Mouse (Mus musculus) liver, adult 2 months (tissue): ENCODE results near the gene Cry2. TPM values are rescaled to one million over a fixed set of nuclear protein-coding genes. Genes with fewer than 3 reads are reported as not detected.
A peak's percentile ranks its signal among the peaks of the same experiment; 100 is the strongest.

Source experiments
- DNase-seq: peaks from one replicate; pipeline ENCODE4 v3.0.0-alpha.2; 2011; ENCODE audit warnings: low read depth, low spot score; ENCODE audit errors: extremely low read depth
- H3K27ac ChIP-seq: fragments of 200-500 bp; replicated peaks from 2 replicates; pipeline ENCODE4 v1.5.1; 2012; ENCODE audit warnings: low read depth, mild to moderate bottlenecking, control low read depth, inconsistent platforms, low read length; ENCODE audit not compliant: insufficient read depth
- H3K27me3 ChIP-seq: fragments of 200-500 bp; 2 replicates; pipeline ENCODE4 v1.6.1; 2012; ENCODE audit warnings: mild to moderate bottlenecking, moderate library complexity, low read length, inconsistent platforms; ENCODE audit not compliant: control insufficient read depth, insufficient read depth
- H3K36me3 ChIP-seq: fragments of 200-500 bp; 2 replicates; pipeline ENCODE4 v1.6.1; 2012; ENCODE audit warnings: low read length, inconsistent platforms; ENCODE audit not compliant: control insufficient read depth, insufficient read depth
- H3K4me1 ChIP-seq: fragments of 200-500 bp; 2 replicates; pipeline ENCODE4 v1.6.1; 2011; ENCODE audit warnings: low read length; ENCODE audit not compliant: control insufficient read depth, insufficient read depth
- H3K4me3 ChIP-seq: fragments of 200-500 bp; 2 replicates; pipeline ENCODE4 v1.5.1; 2011; ENCODE audit warnings: low read depth, mild to moderate bottlenecking, control low read depth, low read length, moderate library complexity; ENCODE audit not compliant: insufficient read depth
- H3K79me2 ChIP-seq: fragments of 200-500 bp; 2 replicates; pipeline ENCODE4 v1.6.1; 2012; ENCODE audit warnings: inconsistent platforms, mild to moderate bottlenecking, low read length, moderate library complexity; ENCODE audit not compliant: control insufficient read depth, insufficient read depth
- H3K9ac ChIP-seq: fragments of 200-500 bp; 2 replicates; pipeline ENCODE4 v1.6.1; 2012; ENCODE audit warnings: low read depth, mild to moderate bottlenecking, control low read depth, inconsistent platforms, low read length
- CTCF ChIP-seq: fragments of 200-500 bp; IDR thresholded peaks from 2 replicates; pipeline ENCODE4 v1.5.1; 2011; ENCODE audit warnings: low read depth, low read length, control low read depth
- POLR2A ChIP-seq: fragments of 200-500 bp; IDR thresholded peaks from 2 replicates; pipeline ENCODE4 v1.6.1; 2011; ENCODE audit warnings: low read length, control low read depth; ENCODE audit not compliant: insufficient read depth; ENCODE audit errors: extremely low read depth
- WGBS: fragments of 180-500 bp; shearing (Covaris S2); methylation state at CpG from one replicate; pipeline ENCODE4 v1.1.7; 2018; 5-methylcytosine and 5-hydroxymethylcytosine counted together
- polyA plus RNA-seq: library from polyadenylated mRNA; depleted of rRNA; stranded (reverse); fragments of >200 nt; gene quantifications from 2 replicates; pipeline ENCODE4 v1.2.3, GENCODE M21; 2012
- total RNA-seq: library from RNA; depleted of rRNA; stranded (reverse); fragments of >200 nt; gene quantifications from 2 replicates; pipeline ENCODE4 v1.2.3, GENCODE M21; 2014

Cry2 gene
- total and polyA plus RNA-seq, 2 experiments, result 17.1 to 20.5 TPM

GRCm38 (mm10) chr2:92375788-92376187 is 58.1 kb downstream of the Cry2 start:
- Histone ChIP-seq H3K9ac (peak overlapping the region; percentile 87), H3K27ac (peak overlapping the region; percentile 96), H3K27me3 (no peaks in the 10 kb centered on the region), H3K4me1 (peaks cover 8% of the 10 kb centered on the region; the same call in 1 of the 2 replicates), H3K4me3 (peak overlapping the region; percentile 94), H3K36me3 (peaks cover 21% of the 10 kb centered on the region), H3K79me2 (peaks cover 6% of the 10 kb centered on the region; the same call in 1 of the 2 replicates)
- DNase-seq, result peak; percentile 52
- WGBS, result 1% methylated on average over 10 of the region's 10 CpGs
- TF ChIP-seq CTCF (no peak), POLR2A (no peak)

- Histone ChIP-seq H3K4me1 (peaks cover 8% of the 10 kb centered on the region; the same call in 1 of the 2 replicates), H3K27me3 (no peaks in the 10 kb centered on the region), H3K27ac (peak overlapping the region; percentile 96), H3K4me3 (peak overlapping the region; percentile 94), H3K36me3 (peaks cover 18% of the 10 kb centered on the region), H3K79me2 (peaks cover 6% of the 10 kb centered on the region; the same call in 1 of the 2 replicates), H3K9ac (peak overlapping the region; percentile 87)
- TF ChIP-seq CTCF, result no peak
- peak; percentile 70; the same call in 1 of the 2 replicates for TF ChIP-seq POLR2A
- under 1% methylated on average over 29 of the region's 29 CpGs for WGBS
- DNase-seq, result peak; percentile 98
Measured at GRCm38 (mm10) chr2:92375099-92375623, 58.7 kb downstream of the Cry2 start.

GRCm38 (mm10) chr2:92374514-92374913 is 59.3 kb downstream of the Cry2 start, which contains the start of the genes Pex16 and Large2:
TSS of gene Pex16 (plus strand) at chr2:92374676.
TSS of gene Large2 (minus strand) at chr2:92374869.
- peak; percentile 76 for DNase-seq
- H3K9ac ChIP-seq, result peak within 1 kb of the TSS; percentile 87
- WGBS, result 5% methylated on average over 16 of the region's 16 CpGs
- peak within 1 kb of the TSS; percentile 96 for H3K27ac ChIP-seq
- peaks cover 8% of the 10 kb centered on the region; the same call in 1 of the 2 replicates for H3K4me1 ChIP-seq
- H3K4me3 ChIP-seq, result peak within 1 kb of the TSS; percentile 94
- H3K36me3 ChIP-seq, result peaks cover 18% of the 10 kb centered on the region
- peaks cover 6% of the 10 kb centered on the region; the same call in 1 of the 2 replicates for H3K79me2 ChIP-seq
- no peaks in the 10 kb centered on the region for H3K27me3 ChIP-seq
- no peak for TF ChIP-seq CTCF
- TF ChIP-seq POLR2A, result no peak

GRCm38 (mm10) chr2:92373437-92373813 is 60.4 kb downstream of the Cry2 start:
- H3K9ac ChIP-seq, result no peak overlapping the region
- no peak overlapping the region for H3K4me3 ChIP-seq
- H3K36me3 ChIP-seq, result peaks cover 7% of the 10 kb centered on the region
- WGBS, result 89% methylated on average over 11 of the region's 11 CpGs
- TF ChIP-seq POLR2A (no peak), CTCF (no peak)
- peaks cover 8% of the 10 kb centered on the region; the same call in 1 of the 2 replicates for H3K4me1 ChIP-seq
- peaks cover 6% of the 10 kb centered on the region; the same call in 1 of the 2 replicates for H3K79me2 ChIP-seq
- H3K27ac ChIP-seq, result no peak overlapping the region
- no peak for DNase-seq
- no peaks in the 10 kb centered on the region for H3K27me3 ChIP-seq

GRCm38 (mm10) chr2:92372767-92373436 is 60.9 kb downstream of the Cry2 start:
- no peak overlapping the region for H3K27ac ChIP-seq
- WGBS, result 30% methylated on average over 9 of the region's 9 CpGs
- no peaks in the 10 kb centered on the region for H3K27me3 ChIP-seq

More at GRCm38 (mm10) chr2:92372767-92373436, 60.9 kb downstream of the Cry2 start:
- TF ChIP-seq POLR2A (no peak), CTCF (no peak)
- Histone ChIP-seq H3K9ac (no peak overlapping the region), H3K36me3 (peaks cover 3% of the 10 kb centered on the region; the same call in 1 of the 2 replicates), H3K4me3 (no peak overlapping the region), H3K79me2 (peaks cover 6% of the 10 kb centered on the region; the same call in 1 of the 2 replicates), H3K4me1 (peaks cover 8% of the 10 kb centered on the region; the same call in 1 of the 2 replicates)
- peak; percentile 62 for DNase-seq
